Mouse (Mus musculus) brain, embryonic 14.5 days (tissue): ENCODE measurements around the gene Upf2. TPM values are rescaled to one million over a fixed set of nuclear protein-coding genes. Genes with fewer than 3 reads are reported as not detected.

Source experiments
- DNase-seq: peaks from one replicate; pipeline ENCODE4 v3.0.0-alpha.2; 2011; ENCODE audit warnings: low read depth
- CTCF ChIP-seq: fragments of 200-500 bp; IDR thresholded peaks from 2 replicates; pipeline ENCODE4 v1.5.1; 2012; ENCODE audit warnings: inconsistent platforms, mild to moderate bottlenecking, moderate library complexity, borderline replicate concordance; ENCODE audit not compliant: insufficient read depth, insufficient read length; ENCODE audit errors: extremely low read depth
- POLR2A ChIP-seq: fragments of 200-500 bp; IDR thresholded peaks from 2 replicates; pipeline ENCODE4 v1.6.1; 2012; ENCODE audit warnings: mild to moderate bottlenecking, inconsistent platforms, borderline replicate concordance; ENCODE audit not compliant: poor library complexity, insufficient read depth, insufficient read length, severe bottlenecking; ENCODE audit errors: extremely low read depth
- polyA plus RNA-seq: library from polyadenylated mRNA; depleted of rRNA; stranded (reverse); fragments of >200 nt; gene quantifications from 2 replicates; pipeline ENCODE4 v1.2.3, GENCODE M21; 2012; rRNA removed

The Upf2 gene
- 8.9 and 16.6 TPM in 2 replicates for polyA plus RNA-seq

DNA sequence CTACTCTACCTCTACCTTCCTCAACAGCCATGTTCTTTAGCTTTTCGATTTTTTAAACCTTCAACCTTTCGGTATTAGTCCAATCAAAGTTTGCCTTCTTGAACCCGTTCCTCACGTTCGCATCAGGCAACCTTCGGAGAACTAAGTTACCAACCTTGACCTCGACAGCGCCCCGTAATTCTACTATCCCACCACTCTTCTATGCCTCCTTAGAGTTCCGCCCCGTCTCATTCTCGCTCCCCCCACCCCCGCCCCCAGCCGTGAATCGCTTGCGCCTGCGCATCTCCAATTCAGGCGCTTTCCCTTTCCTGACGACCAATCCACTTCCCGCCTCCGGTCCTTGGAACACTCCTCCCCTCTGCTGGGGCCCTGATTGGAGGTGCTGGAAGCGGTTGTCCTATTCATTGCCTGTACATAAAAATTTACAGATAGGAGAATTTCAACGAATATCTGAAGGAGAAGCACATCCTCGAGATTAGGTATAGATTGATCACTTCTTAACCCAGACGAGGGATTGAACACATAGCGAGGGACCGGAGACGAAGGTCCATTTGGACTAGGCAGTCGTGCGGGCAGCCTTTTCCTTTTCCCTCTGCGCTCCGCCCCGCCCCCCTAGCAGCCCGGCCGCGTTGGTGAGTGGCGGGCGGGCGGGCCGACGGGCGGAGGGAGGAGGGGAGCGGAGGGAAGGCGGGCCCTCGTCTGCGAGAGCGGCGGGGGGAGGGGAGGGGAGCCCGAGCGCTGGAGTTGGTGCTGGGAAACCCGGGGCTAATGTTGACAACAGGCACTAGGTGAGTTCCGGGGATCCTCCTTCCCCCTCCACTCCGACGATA, at the start of gene Upf2:
Upf2 (plus strand) TSS at position 704 of the 830 bp plus-strand sequence.
- DNase-seq = peak; percentile 99

GRCm38 (mm10) chr2:5906092-5906491, 45.2 kb upstream of the Upf2 start:
- DNase-seq = peak; percentile 75
- TF ChIP-seq POLR2A = no peak

More for the DNA sequence above, at the start of gene Upf2:
- TF ChIP-seq POLR2A = peak; percentile 72; the same call in 1 of the 2 replicates
- TF ChIP-seq CTCF = no peak

DNA sequence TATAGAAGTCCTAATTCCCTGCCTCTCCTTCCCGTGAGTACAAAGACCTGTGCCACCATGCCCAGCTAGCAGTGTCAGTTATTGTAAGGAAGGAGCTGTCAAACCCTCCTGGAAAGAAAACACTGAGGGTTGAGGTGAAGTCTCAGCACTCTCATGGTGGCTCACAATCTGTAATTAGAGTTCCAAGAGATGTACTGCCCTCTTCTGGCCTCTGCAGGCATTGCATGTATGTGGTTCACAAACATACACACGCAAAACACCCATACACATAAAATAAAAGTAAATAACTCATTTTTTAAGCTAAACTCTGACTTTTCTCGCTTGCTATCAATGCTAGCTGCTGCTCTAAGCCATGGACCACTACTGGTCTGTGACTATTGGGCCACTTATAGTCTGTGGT, 44.6 kb upstream of the Upf2 start:
- DNase-seq = peak; percentile 68
- TF ChIP-seq POLR2A (no peak), CTCF (peak; percentile 57; the same call in 1 of the 2 replicates)

GRCm38 (mm10) chr2:5911282-5911965, 39.8 kb upstream of the Upf2 start:
- no peak for TF ChIP-seq CTCF
- no peak for TF ChIP-seq POLR2A
- peak; percentile 64 for DNase-seq

DNA sequence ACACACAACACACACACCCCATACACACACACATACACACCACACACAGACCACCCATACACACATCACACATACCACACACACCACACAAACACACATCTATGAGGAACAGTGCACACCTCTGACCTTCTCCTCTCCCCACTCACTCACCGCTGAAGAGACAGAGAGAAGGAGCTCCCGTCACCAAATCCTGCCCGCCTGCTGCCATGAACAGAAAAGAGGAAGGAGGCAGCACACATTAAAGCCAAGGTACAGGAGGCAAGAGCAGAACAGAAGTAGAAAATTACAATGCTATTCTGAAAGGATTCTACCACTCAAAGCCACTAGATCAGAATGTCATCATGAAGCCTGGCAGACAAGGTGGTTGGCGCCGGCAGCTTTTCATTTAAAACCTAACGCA, 28.4 kb upstream of the Upf2 start:
- DNase-seq = no peak
- TF ChIP-seq CTCF (no peak), POLR2A (no peak)

DNA sequence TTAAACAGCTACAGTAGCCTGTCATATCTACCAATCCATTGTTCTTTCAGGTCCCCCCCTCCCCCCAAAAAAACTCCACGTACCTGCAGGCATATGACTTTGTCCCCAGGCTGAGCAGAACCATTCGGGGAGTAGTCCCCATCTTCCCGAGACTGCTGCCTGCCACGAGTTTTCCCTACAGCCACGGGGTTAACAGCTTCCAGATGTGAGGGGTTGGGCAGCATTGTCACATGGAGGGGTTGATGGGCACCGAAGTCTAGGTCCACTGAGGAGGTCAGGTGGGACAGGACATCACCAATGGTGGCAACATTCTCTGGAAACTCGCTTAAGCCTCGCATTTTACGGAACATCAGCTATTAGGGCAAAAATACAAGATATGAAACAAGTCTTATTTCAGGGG, 27.5 kb upstream of the Upf2 start:
- DNase-seq = no peak
- TF ChIP-seq CTCF = no peak
- no peak for TF ChIP-seq POLR2A

DNA sequence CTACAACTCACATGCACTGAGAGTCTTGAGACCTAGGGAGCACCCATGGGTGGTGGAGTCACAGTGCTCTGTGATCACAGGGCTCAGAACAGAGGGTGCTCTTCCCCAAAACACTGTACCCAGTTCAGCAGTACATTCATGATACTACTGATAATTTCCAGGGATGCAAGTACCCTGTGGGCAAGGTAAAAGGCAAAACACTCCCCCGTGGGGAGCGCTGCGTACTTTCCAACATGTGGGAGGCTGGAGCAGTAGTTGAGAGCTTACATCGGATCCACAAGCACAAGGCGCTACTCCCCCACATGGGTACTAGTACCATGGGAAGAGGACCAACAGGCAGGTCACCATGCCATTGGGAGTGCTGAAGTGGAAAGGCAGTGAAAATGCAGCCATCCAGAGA, 23.8 kb upstream of the Upf2 start:
- DNase-seq = no peak
- TF ChIP-seq POLR2A (no peak), CTCF (no peak)

- TF ChIP-seq POLR2A (no peak), CTCF (no peak)
- DNase-seq = no peak
These were observed 21.5 kb upstream of the Upf2 start for GRCm38 (mm10) chr2:5929793-5930192.

- DNase-seq = no peak
- TF ChIP-seq POLR2A = no peak
- TF ChIP-seq CTCF = no peak
These were observed 20.8 kb upstream of the Upf2 start for GRCm38 (mm10) chr2:5930291-5931054.

DNA sequence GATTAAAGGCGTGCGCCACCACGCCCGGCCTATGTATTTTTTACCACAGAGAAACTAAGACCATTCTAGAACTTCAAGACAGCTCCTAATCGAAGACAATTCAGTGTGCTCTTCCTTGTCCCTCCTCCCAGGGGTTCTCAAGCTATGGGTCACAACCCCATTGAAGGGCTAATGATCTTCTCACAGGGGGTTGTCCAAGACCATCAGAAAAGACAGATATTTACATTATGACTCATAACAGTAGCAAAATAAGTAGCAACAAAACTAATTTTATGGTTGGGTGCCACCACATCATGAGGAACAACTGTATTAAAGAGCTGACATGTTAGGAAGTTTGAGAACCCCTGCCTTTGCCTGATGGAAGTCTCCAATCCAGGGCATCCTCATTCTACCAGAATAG, 19.3 kb upstream of the Upf2 start:
- TF ChIP-seq CTCF (no peak), POLR2A (no peak)
- DNase-seq = no peak

DNA sequence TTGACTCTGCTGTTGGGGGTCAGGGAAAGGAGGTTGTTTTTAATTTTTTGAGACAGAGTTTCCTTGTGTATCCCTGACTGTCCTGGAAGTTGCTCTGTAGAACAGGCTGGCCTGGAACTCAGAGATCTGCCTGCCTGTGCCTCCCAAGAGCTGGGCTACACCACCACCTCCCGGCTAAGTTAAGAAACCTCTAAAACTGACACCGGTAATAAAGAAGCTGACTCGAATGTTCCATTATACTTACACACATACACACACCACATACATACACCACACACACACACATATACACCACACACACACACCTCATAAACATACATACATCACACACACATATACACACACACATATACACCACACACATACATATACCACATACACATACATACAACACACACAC, 16.3 kb upstream of the Upf2 start:
- no peak for DNase-seq
- TF ChIP-seq POLR2A (no peak), CTCF (no peak)
